Mouse (Mus musculus): ENCODE results near the gene Rpp40.

DNA sequence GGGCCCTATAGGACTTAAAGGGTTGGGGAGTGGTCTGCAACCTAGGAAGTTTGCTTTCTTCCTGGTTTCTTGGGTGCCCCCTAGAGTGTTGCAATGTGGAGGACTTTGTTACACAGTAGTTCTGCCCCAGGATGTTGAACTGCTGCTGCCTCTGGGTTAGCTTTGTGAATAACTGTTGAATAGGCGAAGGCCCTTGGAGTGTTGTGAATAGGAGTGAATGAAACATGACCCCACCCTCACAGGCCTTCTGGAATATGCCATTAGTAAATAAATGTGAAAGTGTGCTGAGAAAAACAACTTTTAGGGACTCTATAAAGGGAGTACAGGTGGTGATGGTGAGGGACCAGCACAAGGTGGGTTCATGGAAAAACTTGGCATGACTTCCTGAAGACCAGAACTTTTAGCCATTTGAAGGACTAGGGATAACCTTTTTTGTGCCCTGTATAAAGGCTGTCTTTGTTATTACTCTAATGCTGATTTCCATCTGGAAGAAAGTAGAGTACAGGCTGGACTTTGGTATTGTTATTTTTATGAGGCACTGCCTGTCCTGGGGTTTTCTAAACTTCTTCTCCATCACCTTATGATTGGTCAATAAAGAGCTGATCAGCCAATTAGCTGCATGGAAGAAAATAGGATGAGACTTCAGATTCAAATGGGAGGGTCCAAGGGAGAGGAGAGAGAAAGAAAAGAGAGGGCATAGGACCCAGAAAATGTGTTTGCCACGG is 53.1 kb downstream of the Rpp40 start:
- TF ChIP-seq ZC3H11A (IDR thresholded peaks at IDR 0.05; ENCODE audit: low read depth, low read length) (no peak), EP300 (IDR thresholded peaks at IDR 0.05; ENCODE audit: low read depth in 1 of 2, low read length in 2 of 2) (no peak), MAX (IDR thresholded peaks at IDR 0.05; ENCODE audit: low read length) (no peak), MAFK (IDR thresholded peaks at IDR 0.05; ENCODE audit: borderline replicate concordance, low read depth, low read length) (no peak)

All from MEL (cell line).